Mouse (Mus musculus) lung, postnatal 4 days (tissue): ENCODE measurements around the gene Ldhb.
"Not testable (repeated sequence)": the region's sequence is repeated elsewhere in the genome, so short reads cannot be mapped to it uniquely, and the experiment has no call there.

ENCODE experiments used
- DNase-seq, 2 experiments: peaks; one replicate each; pipeline ENCODE4 v3.0.0; 2021

Gene Ldhb

DNA sequence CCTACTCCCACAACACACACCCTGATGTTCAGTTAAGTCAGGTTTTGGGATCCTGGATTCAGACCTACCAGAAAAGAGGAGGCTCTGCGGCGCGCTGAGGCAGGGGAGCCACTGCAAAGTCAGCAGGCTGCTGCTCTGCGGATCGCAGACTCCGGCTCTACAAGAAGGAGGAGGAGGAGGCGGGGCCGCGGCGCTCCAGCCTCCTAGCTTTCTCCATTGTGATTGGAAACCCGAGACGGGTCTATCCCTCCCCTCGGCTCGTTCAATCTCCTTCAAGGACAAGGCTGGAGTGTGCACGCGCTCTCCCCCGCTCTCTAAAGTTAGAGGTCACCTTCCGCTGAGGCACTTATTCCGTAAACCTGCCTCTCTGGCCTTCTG is at the start of gene Ldhb:
Gene Ldhb (minus strand): TSS at position 173 of the 378 bp plus-strand sequence.
- peak; percentile 87 to 91 for DNase-seq

DNA sequence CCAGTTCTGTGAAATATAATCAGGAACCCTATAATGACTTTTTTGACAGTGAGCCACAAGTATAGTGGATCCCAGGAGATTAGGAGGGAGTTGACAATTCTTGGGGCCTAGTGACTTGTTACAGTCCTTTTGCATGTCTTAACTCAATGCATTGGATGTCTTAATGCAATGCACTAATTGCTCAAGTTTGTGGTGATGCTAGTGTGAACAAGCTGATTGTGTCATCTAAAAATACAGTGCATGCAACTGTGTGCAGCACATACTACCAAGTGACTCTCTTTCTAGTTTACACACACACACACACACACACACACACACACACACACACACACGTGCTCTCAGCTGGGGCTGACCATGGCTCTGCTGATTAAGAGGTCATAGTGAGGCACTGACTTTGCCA is 48.2 kb upstream of the Ldhb start:
- no peak for DNase-seq

DNA sequence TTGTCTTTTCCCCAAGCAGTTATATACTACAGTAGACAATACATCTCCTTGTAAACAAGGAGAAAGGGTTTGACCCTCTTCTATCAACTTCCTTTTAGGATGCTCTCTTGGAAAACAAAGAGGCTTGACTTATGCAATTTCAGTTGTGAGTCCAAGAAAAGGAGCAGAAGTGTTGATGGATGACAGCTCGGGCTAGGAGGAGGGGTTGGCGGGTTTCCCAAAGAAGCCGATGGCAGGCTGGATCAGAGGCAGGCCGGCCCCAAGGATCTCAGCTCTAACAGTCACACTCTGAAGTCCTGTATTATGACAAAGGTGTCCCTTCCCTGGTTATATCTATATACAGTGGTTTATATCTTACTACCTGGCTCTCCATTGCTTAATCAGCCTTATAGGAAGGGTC is 43.7 kb upstream of the Ldhb start:
- peak; percentile 51 to 77 for DNase-seq

DNA sequence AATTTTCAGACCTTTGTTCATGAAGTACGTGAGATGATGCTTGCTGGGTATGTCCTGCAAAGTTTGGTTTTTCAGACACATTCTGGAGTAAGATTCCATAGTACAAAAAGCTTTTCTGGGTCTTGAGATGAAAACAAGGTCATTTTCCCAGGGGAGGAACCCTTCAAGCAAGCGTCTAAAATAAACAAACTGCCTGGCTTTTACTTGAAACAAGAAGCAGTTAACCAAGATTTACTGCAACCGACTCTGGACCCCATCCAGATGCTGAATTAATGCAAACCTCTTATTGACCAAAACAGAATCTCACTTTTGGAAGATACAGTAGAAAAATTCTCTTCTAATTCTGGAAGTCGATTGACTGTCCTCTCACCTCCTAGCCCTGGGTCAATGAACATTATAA is 43.1 kb upstream of the Ldhb start:
- DNase-seq, result no peak

DNA sequence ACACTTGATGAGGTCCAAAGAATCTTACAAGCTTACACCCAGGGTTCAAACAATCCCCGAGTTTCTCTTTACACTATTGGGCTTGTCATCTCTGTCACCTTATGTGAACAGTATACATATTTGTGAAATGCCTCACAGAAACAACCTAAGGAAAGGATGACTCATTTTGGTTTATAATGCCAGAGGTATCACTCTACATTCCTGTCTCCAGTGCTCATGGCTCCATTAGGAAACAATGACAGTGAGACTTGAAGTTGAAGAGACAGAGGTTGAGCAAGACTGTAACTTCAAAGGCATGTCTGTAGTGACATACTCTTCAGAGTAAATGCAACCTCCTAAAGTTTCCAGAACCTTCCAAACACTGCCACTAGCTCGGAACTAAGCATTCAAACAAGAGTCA is 40.6 kb upstream of the Ldhb start:
- no peak for DNase-seq

DNA sequence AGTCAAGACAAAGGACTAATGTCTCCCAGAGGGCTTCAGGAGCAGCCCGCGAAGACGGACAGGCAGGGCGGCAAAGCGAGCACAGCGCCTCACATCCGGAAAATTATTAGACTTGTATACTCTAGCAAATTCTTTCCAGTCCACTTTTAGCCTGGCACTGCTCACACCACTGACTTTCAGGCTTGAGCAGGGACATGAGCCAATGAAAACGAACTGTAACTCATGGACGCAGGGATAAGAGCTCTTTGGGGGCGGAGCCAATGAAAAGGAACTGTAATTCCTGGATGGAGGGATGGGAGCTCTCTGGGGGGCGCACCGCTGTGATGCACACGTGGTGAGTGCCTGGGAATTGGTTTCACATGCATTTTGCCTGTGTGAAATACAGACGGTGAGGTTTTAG is 37.4 kb upstream of the Ldhb start:
- no peak for DNase-seq

DNA sequence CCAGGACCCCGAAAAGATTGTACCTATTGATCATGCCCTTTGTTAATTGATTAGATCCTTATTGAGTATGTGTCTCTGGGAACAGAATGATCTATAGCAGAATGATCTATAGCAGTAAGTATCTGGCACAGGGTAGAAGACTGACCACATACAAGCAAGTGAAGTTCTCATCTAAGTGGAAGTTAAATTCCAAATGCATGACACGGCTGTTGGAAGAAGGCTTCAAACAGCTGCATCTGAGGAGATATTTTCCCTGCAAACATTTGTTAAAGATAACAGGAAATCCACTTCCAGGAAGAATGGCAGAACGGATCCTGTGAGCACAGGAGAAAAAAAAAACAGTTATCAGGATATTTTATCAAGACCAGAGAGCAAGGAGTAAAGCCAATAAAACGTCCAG is 35.9 kb upstream of the Ldhb start:
- DNase-seq, result no peak

DNA sequence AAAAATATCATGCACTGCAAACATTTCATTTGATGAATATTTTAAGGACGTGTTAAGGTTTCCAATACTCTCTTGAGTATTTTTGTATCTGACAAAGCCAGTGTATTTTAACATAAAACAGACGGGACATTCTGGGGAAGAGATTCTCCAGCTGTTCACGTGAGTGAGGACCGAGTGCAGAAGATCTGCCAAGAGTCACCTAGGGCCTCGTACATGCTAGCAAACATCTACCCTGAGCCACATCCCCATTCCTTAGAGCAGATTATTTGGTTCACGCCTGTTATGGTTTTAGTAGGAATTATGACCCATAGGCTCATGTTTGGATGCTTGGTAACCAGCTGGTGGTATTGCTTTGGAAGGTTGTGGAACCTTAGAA is 35.0 kb upstream of the Ldhb start:
- no peak for DNase-seq

DNA sequence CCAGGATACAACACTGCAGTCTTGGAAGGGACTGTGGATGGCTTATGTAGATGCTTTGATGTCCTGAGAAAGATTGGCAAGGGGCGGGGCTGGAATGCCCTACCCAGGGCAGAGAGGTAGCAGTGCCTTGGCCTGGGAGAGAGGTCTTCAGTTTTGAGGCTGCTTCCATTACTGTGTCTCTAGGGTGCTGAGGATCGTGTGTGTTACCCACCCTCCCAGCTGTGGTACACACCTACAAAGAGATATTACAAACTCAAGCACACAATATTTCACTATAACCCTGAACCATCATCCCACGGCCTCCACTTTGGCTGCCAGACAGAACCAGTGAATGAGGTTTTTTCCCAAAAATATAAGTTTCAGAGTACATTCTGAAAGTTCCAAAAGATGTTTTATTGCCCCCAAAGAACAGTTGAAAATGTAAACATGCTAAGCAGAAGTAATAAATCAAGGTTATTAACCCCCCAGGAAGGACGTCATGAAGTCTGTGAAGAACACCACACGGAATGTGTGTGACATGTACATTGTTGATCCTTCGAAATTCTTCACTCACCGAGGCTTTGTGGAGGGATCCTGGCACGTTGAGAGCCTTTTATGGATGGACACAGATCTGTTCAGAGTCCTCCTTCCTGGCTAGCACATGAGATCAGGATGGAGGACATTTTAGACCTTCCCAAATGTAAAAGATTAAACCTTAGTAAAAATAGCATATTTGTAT is 34.5 kb upstream of the Ldhb start:
- no peak for DNase-seq

DNA sequence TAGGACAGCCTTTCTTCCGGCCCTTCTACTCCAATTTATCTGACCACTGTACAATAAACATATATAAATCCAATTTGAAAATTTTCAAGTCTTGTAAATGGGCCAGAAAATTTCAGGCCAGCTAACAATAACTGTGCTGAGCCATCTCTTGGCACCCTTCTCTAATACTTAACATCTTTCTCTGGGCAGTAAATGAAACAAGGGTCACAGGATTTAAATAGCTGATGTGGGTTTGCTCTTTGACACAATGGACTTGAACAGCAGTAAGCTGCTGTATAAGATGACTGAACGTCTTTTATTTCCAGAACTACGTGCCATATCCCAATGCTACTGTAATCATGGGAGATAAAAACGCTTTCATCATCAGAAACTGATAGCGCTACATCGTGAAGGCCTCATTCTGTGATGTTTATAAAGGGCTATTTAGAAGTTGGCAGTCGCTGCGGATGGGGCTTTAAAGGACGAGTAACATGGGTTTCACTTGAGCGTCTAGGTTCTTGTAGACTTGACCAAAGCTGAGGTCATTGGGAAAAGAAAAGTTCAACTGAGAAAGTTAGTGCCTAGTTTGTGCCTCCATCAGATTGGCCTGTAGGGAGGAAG is 32.9 kb upstream of the Ldhb start:
- no peak for DNase-seq

DNA sequence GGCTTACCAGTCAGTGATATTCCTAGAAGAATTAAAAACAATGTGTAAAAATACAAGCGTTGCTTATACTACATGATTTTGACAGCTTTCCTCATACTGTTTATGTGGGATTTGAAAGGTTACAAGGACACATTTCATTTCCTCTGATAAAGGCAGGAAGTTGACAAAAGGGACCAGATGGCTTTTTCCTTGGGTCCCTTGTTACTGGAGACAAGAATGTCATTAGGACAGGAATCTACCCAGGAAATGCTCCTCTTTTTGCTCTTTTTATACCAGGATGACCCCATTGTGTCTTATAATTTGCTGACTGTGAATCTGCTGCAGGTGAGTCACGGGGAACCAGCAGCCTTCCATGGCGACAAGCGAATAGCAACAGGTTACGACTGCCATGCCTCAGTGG is 32.4 kb upstream of the Ldhb start:
- DNase-seq, result no peak

DNA sequence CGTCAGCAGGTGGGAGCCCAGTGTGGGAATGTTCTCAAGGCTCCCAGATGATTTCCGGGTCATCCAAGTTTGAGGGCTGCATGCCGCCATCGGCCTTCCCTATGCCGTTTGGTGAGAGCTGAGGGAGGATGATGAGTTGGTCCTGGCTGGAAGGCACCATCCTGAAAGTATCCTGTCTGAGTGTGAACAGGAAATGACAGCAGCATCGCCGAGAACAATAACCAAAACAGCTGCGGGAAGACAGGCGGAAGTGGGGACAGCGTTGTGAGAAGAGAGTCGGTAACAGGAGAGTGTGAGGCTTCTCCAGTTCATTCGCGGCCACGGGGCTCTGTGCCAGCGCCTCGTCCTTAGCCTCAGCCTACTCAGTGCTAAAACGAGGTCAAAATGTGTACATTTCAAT is 30.7 kb upstream of the Ldhb start:
- peak; percentile 64 to 81 for DNase-seq

DNA sequence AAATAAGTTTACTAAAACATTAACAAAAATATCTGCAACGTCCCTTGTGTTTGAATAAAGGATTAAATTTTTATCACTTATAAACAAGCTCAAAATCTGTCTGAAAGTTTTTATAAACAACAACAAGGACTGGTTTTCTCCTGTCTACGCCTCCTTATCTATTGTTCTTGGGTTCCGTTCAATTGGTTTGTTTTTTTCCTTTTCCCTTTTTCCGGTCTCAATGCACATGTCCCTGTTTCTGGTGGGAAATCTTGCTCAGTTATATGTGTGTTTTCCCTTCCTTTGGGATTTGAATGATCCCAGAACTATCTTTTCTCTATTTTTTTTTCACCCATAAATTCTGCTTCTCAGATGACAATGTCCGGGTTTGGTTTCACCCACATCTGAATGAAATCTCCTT is 25.7 kb upstream of the Ldhb start:
- no peak for DNase-seq

DNA sequence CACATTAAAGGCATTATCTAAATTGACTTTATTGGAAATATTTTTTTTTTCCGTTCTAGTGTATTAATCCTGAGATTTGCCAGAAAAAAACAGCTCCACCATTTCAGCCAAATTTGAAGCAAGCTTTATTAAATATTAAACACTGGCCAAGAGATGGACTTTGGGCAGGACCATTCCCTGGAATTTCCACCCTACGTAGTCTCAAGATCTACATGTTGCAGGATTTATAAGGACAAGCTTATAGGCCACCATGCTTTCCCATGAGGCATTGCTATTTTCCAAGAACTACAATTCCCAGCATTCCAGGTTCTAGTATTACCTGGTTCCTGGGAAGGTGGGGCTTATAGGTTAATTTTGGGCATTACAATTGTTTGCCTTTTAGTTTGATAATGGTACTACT is 24.9 kb upstream of the Ldhb start:
- no peak for DNase-seq

DNA sequence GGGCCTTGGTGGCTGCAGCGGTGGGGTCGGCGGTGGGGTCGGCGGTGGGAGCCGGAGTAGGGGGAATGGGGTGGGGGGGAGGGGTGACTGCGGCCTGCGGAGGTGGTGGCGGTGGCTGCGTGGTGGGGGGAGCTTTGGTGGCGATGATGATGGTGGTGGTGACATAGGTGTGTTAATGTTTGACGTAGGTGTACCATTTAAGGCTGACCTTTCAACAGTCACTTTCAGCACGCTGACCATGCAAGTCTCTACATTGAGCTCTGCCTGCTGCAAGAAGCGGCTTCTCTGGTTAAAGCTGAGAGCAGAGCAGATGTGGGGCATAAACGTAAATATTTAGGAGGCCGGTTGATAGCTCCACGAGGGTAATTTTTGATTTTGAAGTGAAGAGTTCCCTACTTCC is 24.4 kb upstream of the Ldhb start:
- DNase-seq, result no peak

DNA sequence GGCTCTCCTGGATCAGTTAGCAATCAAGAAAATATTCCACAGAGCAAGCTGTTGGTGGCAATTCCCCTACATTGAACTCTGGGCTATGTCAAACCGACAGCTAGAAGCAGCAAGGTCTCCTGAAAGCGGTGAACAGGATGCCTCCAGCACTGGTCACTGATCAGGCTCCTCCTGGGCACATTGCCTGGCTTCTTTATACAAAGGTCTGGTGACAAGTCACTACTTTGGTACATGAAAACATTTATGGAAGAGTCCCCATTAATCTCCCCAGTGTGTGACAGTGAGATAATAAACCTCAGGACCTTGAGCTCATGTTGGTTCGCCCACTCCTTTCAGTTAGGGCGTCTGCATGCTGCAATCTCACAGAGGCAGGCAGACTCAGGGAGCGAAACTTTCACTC is 22.6 kb upstream of the Ldhb start:
- DNase-seq, result peak; percentile 32 to 40

DNA sequence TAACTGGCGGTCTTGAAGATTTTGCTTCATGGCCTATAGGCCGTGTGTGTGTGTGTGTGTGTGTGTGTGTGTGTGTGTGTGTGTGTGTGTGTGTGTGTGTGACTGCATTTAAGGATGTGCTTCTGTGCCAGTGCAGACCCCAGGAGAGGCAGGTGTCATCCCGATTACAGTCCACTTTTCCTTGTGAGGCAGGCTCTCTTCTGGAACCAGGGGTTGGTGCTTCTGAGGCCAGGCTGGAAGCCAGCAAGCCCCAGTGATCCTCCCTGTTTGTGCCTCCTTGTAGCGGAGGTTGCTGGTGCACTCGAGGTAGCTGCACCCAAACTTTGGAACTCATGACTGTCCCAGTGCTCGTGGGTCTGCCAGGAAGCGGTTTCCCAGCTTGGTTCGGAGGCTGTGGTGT is 21.9 kb upstream of the Ldhb start:
- DNase-seq, result no peak

DNA sequence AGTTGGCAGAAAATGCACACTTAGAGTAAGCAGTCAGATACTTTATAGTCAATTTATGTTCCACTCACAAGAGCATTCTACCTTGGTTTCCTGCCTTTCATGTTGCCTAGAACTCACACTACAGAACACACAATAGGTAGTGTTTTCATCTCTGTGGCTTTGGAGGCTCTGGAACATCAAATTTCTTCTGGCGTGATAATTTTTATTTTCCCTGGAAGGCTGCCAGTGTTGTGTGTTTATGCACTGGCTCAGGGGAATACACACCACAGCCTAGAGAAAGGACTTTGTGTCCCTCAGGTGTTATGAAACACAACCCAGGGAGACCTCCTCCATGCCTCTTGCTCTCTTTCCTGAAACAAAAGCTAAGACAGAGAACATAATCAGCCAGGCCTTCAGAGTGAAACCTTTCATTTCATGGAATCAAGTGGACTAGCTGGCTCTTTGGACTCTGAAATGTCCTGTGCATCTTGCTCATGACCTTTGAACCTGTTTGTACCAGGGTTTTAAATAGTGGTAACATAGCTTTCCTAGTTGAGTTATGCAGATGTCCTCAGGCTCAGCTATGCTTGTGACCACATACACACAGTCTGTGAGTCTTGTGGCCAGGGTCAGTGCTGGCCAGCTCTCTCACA is 20.3 kb upstream of the Ldhb start:
- DNase-seq, result no peak

DNA sequence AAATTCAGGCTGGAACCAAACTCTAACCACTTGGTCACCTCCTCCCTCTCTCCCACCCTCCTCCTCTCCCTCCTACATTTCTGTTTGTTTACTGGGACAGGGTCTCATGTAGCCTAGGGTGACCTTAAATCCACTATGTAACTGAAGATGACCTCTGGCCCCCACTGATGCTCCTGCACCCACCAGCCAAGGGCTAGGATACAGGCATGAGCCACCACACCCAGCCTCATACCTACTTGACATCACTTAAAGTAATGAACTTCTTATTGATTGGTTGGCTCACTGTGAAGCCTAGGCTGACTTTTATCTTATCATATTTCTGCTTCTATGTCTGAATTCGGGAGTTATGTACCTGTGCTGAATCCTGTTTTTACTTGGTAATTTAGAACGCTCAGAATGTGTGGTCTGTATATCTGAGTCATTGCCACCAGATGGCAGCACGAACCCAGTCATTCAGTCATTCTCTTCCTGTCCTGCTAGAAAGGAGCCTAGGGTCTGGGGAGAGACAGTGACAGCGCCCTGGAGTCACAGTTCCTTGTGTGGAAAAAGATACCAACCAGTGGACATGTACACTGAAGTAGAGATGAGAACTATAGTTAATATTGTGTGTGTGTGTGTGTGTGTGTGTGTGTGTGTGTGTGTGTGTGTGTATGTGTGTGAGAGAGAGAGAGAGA is 17.0 kb upstream of the Ldhb start:
- DNase-seq, result peak; percentile 49 to 76

DNA sequence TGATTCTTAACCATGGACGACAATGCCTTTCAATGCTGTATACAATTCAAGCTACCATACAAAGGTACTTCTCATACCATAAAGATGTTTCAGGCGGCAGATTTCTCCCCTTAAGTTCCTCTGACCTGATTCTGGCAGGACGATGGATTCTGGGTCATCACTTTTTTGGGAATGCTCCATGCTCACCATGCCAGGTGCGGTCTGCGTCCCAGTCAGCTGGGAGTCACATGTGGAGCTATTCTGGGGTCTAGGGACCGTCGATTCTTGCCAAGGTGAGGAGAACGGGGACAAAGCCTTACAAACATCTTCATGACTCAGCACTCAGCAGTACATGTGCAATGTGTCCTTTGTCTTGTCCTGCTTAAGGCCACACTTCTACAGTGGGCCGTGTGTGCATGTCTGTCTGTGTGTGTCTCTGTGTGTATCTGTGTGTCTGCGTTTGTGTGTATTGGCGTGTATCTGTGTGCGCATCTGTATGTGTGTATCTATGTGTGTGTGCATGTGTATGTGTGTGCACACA is 13.9 kb upstream of the Ldhb start:
- DNase-seq, result no peak

DNA sequence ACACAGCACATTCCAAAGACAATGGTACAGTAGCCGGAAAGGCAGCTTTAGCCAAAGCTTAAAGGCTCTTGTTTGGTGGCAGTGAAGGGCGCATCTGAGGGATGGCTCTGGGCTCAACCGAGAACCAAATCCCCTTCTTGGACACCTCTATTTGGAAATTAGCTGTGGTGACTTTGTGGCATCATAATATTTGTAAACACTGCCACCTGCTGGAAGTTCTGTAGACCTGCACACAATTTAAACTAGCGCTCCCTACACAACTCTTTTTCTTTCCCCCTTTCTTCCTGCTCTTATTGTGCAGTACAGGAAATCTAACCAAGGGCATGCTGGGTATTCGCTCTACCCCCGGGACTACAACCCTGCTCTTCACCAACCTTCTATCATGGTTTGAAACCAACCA is 11.4 kb upstream of the Ldhb start:
- peak in 1 of 2 experiments; percentile 38 for DNase-seq

DNA sequence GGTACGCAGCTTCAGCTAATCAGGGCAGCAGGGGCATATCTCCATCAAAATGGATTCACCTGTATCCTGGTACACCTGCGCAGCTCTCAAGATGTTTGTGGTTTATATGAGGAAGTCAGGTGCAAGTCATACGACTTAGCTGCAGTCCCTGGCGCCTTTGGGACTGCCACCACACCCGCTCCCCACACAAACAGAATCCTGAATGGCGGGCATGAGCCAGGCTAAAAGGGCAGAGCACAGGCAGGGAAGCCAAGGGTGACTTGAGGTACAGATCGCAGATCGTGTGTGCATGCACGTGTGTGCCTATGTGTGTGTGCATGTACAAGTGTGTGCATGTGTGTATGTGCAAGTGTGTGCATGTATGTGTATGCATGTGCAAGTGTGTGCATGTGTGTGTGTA is 7.6 kb upstream of the Ldhb start:
- not testable (repeated sequence) for DNase-seq

DNA sequence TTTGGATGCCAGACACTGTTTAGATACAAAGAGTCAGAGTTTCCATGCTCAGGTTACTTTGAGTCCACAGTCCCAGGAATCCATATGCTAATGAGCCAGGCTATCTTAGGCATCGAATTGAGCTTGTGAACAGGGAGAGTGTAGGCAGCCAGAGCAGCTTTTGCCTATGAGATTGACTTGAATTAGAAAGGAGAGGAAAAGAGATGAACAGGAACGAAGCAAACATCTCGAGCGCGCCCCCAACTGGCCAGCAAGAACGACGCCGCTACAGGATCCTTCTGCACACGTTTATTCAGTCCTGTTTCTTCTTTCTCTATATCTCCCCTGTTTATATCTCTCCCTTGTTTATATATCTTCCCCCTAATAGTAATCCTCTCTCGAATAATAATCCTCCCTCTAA is 7.2 kb upstream of the Ldhb start:
- DNase-seq, result peak; percentile 48 to 62

DNA sequence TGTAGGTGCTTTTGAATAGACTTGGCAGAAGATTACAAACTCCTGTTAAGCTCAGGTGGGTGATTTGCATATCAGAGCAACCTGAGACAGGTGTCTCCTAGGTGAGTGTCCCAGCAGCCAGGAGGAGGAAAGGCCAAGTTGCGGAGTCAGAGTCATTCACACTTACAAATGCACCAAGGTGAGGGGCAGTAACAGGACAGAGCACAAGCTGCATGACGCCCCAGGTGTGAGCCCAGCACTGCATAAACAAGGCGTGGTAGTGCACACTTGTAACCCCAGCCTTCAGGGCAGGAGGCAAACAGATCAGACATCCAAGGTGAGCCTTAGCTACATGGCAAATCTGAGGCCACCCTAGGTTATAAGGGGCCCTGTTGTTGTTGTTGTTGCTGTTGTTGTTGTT is 5.1 kb upstream of the Ldhb start:
- DNase-seq, result no peak
